Mouse (Mus musculus) spleen, embryonic (tissue): ENCODE results near the gene Vmn1r233.

Experiments used
- CTCF ChIA-PET: fragments of 350-600 bp; sonication (Branson Sonifier 250); formaldehyde crosslinking; loops from one replicate; lab custom pipeline; 2022; lab: Charles Lee

The Vmn1r233 gene

GRCm38 (mm10) chr17:20996364-20996763, at the start of gene Vmn1r233:
Gene Vmn1r233, minus strand, starts transcription at chr17:20996464.
- CTCF ChIA-PET, result no interaction called here

- CTCF ChIA-PET, result no interaction called here
These were observed 22.3 kb upstream of the Vmn1r233 start for GRCm38 (mm10) chr17:21018410-21019080.

- CTCF ChIA-PET, result no interaction called here
These were observed 13.5 kb upstream of the Vmn1r233 start for GRCm38 (mm10) chr17:21009726-21010125.

- CTCF ChIA-PET, result no interaction called here
These were observed 12.4 kb upstream of the Vmn1r233 start, which contains the start of gene Zfp160 for GRCm38 (mm10) chr17:21008382-21009331. Gene Zfp160, plus strand, starts transcription at chr17:21008903.

- CTCF ChIA-PET, result no interaction called here
These were observed 2.5 kb downstream of the Vmn1r233 start for GRCm38 (mm10) chr17:20993716-20994115.

- CTCF ChIA-PET, result no interaction called here
These were observed 29.6 kb downstream of the Vmn1r233 start for GRCm38 (mm10) chr17:20966681-20967080.

- CTCF ChIA-PET, result no interaction called here
These were observed 30.8 kb downstream of the Vmn1r233 start for GRCm38 (mm10) chr17:20965421-20965820.

GRCm38 (mm10) chr17:20960386-20960785, 35.9 kb downstream of the Vmn1r233 start:
- CTCF ChIA-PET, result no interaction called here

- CTCF ChIA-PET, result no interaction called here
These were observed 49.6 kb downstream of the Vmn1r233 start for GRCm38 (mm10) chr17:20946636-20947035.

- CTCF ChIA-PET, result no interaction called here
These were observed 50.2 kb downstream of the Vmn1r233 start for GRCm38 (mm10) chr17:20946026-20946565.

GRCm38 (mm10) chr17:20944985-20945891, 51.0 kb downstream of the Vmn1r233 start, which contains the start of gene Ppp2r1a:
Gene Ppp2r1a, plus strand, starts transcription at chr17:20945311.
- CTCF ChIA-PET, result no interaction called here

GRCm38 (mm10) chr17:20944226-20944625, 52.0 kb downstream of the Vmn1r233 start:
- CTCF ChIA-PET, result no interaction called here
